Mouse (Mus musculus) urinary bladder, adult 2 months (tissue): Measurements from ENCODE around the gene Cd36. TPM values are rescaled to one million over a fixed set of nuclear protein-coding genes. Genes with fewer than 3 reads are reported as not detected.

ENCODE experiments used
- DNase-seq: peaks from one replicate; pipeline ENCODE4 v3.0.0; 2022; ENCODE audit warnings: low spot score
- polyA plus RNA-seq: library from polyadenylated mRNA; depleted of rRNA; stranded (reverse); fragments of >200 nt; gene quantifications from 2 replicates; pipeline ENCODE4 v1.2.3, GENCODE M21; 2012

Gene Cd36
- polyA plus RNA-seq, 1 experiment: 60.4 TPM

DNA sequence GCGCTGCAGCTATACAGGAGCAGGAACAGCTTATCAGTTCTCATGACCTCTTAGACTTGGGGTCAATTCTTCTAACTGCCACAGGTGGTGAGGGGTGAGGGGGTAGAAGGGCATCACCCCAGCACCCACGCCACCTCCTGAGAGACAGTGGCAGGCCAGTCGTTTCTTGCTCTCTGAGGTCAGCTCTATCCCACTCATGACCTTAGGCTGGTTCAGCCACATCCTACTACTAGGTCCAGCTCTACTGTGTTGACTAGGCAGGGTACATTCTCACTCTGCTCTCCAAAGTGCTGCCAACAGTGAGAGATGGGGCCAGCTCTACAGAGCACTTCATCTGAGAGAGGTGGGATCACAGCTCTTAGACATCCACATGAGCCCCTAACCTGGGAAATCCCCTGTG lies 30.2 kb downstream of the Cd36 start:
- no peak for DNase-seq

DNA sequence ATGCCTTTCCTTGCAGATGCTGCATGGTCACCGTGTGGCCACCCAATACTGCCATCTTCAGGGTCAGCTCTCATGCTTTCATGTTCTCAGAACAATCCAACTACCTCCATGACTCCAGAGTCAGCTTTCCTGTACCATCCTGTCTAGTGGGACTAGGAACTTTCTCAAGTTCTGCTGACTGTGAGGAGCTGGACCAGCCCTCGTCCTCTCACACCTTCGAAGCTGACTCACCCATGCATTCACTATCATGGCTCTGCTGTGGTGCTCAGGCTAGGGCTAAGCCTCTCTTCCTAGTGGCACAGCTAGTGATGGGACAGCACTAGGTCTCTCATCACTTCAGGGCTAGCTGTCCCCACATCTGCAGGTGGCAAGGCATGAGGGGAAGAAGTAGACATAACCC lies 30.7 kb downstream of the Cd36 start:
- no peak for DNase-seq

DNA sequence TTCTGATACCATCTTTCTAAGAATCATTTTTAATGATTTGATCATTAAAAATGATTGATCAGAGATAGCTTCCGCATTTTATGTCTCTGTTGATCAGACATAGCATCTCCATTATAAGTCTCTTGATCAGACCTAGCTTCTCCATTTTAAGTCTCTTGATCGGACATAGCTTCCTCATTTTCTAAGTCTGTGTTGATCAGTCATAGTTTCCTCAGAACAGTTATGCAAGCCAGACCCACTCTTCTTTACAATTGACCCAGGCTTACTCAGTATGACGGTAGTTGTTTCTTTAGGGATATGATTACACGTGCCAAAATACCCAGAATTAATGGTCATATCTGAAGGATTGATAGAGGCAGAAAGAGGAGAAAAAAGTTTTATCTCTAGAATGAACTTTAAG lies 31.3 kb downstream of the Cd36 start:
- no peak for DNase-seq

DNA sequence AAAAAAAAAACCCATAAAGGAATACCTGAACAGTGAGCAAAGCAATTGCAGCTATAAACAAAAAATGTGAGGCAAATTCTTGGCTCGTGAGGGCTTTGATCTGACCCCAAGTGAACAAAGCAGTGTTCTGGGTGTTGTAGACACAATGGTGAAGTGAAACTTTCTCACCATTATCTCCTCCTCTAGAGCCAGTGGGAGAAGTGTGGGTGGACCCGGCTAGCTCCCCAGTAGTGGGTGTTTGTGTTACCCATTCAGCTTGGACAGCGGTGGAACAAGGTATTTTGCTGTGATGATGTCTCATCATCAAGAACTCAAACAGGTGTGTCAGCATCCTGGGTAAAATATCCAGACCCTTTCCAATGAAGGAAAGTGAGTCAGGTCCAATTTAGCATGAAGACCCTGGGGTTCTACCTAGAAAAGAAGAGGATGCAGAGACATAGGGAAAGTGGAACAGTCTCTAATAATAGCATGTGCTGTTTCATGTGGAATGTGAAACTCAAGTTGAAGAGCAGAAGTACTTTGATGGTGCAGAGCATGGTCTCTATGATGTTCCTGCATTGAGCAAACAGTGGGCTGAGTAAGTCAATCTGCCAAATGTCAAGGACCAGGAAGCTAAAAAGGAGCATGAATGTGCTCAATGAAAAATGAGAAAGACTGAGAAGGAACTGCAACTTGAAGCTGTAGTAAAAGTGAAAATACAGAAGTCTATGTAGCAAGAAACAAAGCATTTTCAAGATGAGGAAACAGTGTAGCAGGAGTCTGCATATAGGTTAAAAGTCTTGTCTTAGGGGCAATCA lies 34.3 kb downstream of the Cd36 start:
- DNase-seq: no peak

DNA sequence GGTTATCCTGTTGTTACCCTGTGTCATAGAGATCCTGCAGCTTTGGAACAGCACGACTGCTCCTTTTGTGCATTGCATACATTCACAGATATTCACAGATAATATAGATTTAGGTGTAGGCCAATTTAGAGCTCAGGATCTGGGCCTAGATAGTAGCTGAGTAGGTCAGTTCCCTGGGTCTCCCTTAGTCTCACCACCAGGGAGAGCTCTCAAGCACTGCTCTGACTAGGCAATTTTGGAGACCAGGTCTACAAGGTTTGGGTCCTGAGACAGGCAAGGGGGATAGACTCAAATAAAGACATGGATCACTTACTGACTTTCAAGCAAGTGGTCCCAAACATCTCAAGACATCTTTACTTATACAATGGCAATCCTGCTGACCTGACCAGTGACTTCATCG lies 38.0 kb downstream of the Cd36 start:
- DNase-seq: no peak

DNA sequence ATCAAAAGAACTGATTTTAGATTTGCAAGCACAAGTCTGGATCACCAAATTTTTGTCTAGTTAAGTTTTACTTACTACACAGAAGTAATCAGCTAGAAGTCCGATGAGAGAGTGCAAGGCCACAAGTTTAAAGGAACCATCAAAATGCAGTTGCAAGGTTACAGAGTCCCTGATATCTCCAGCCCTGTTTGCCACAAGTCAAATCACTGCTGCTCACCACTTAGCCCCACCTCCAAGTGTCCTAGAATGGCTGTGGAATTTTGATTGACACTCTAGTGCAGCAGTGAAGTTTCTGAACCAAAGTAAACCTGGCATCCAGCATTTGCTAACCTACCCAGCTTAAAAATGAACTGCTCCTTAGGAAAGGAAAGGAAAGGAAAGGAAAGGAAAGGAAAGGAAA lies 39.0 kb downstream of the Cd36 start:
- DNase-seq: no peak

DNA sequence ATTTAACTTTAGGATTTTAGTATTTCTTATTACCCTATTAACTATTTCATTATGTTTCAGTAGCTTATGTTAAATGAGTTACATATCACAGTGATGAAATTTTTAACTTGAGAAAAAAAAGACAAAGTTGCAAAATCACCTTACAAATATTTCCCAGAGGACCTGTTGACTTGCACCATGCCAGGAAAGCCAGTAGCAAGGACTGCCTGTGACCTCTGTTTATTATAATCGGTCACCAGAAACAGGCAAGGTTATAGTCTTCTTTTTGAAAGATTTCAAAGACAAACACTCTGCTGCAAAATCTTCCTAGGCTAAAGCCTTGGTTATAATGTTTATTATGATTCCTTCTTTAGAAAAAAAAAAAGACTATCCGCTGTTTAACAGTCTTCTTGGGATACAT lies 39.9 kb downstream of the Cd36 start:
- no peak for DNase-seq

DNA sequence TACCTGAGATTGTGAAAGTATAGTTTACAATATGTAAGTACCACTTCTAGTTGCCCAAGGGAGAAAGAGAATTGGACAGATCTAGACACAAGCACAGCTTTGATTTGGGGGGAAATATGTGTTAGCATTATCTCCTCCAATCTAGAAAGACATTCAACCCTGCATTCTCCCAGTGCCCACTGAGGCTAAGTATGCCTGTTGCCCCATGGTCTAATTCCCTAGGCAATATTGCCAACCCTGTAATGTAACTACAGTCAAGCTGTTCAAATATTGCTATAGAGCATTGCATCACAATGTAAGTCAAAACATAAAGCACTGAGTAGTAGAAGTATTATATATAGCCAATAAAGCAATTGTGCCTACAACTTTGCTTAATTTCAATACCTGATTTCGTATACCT lies 40.3 kb downstream of the Cd36 start:
- no peak for DNase-seq

DNA sequence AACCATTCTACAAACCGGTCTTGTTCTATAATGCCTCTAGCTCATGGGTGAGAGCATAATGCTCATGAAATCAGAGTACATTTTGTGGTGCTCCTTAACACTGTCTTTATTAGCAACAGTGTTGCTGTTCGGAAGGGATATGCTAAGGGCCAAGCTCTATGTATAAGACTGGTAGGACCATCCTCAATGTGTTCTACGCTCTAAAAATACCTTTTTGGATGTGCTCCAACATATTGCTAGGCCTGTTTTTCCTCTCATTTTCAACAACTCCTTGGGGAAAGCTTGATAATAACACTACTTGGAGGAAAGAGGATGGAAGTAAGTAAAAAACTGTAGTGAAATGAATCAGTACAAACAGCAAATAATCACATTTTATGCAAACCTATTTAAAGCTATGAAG lies 44.7 kb downstream of the Cd36 start:
- DNase-seq: no peak

DNA sequence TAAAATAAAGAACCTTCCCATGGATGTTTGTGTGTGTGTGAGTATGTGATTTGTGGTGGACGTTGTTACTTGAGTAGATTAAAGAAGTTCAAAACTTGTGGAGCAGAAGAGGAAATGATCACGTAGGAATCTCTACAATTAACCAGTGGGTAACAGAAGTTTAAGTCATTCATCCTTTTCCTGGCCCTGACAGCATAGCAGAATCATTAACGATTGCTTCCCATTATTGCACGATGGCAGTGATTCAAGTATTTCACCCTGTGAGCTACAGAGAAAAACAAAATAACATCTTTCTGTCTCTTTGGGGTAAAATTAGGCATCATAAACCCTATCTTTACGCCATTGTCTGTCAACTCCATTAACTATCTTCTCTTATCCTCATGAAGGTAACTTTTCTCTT lies 45.3 kb downstream of the Cd36 start:
- no peak for DNase-seq

DNA sequence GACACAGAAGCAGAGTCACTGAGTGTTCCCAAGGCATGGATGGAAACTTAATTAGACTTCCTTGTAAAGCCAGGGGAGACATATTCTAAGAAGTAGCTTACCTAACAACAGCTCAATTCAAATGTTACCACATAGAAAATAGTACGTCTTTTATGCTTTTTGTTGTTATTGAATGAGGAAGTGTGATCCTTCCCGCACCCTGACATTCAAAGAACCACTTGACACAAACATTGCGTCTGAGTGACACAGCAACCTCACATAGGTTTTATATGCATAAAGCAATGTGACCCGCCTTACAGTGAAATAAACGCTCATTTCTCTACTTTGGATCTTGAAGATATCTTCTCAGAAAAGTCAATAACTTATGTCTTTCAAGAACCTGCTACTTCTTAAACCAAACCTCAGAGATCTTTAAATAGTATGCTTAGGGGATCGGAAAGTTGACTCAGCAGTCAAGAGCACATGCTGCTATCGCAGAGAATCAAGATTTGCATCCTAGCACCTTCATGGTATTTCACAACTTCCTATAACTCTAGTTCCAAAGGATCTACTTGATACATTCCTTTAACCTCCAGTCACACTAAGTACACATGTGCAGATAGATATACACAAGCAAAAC lies 46.4 kb downstream of the Cd36 start:
- DNase-seq: no peak

DNA sequence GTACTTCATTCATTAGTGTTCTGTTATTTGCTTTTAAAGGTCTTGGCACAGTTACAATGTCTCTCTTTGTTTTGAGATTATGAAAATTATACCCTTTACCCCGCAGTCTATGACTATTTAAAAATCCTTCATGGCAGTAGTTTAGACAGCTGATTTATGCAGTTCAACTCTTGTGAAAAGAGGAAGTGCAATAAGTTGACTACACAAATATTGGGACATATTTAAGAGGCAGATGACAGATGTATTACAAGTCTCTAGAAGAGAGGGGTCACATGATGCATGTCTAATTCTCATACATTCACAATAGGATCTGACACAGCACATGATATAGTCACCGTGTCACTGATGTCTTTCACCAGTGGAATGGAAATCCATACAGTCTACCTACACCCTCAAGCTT lies 49.1 kb downstream of the Cd36 start:
- no peak for DNase-seq

DNA sequence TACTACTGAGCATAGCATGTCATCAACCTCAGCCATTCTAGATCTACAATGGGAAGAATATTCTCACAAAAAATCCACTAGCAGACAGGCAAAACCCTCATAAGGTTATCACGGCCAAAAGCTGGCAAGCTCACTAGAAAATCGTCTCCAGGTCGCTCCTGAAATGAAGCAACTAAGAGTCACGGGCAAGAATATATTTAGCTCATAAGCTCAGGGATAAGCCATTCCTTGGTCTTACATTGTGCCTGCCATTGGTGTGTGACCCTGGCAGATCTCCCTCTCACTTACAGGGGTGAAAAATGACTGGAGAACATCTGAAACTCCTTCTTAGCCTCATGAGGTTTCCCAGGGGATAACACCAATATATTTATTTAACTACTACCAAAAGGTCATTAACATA lies 52.2 kb downstream of the Cd36 start:
- DNase-seq: no peak

DNA sequence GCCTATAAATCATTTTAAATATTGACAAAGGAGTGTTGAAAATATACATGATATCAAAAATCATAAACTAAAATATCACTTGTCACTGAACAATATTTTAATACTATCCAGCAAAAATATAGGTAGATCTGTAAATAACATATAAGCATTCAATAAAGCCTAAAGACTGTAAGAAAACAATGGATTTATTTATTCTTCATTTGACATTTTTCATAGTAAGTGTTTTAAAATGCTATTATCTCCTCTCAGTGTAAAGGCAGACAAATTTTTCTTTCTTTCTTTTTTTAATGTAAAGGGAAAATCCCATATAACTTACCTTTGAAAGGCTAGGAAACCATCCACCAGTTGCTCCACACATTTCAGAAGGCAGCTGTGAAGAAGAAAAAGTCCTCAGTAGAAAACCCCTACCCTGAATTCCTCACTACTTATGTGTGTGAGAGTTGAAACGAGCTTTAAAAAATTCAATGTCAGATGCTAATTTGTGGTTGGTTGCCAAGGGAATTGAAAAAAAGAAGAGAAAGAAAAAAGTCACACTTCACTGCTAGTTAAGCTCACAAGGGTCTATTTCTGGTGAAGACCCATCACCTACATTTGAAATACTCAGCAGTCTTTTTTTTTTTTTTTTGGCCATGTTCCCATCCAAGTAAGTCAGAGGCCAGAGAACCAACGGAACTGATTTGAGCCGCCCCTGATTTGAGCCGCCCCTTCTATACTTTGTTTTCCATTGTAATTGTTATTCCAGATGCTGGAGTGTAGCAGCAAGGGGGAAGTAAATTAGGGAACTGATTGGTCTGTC lies 53.1 kb downstream of the Cd36 start:
- DNase-seq: no peak

DNA sequence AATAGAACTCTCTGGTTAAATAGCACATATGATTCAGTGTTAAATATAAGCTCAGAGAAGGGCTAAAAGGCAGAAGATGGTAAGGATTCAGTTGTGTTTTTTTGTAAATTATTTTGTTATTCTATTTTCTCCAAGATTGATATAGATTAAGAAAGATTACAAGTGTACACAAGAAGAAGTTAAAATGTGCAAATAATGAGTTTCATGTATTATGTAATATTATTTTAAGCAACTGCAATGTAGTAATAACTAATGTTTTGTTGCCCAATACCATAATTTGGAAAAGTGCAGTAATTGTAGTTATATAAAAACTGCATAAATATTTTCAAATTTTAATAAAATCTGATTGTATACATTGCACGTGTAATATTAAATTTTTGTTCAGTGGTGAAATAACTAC lies 54.8 kb downstream of the Cd36 start:
- no peak for DNase-seq

DNA sequence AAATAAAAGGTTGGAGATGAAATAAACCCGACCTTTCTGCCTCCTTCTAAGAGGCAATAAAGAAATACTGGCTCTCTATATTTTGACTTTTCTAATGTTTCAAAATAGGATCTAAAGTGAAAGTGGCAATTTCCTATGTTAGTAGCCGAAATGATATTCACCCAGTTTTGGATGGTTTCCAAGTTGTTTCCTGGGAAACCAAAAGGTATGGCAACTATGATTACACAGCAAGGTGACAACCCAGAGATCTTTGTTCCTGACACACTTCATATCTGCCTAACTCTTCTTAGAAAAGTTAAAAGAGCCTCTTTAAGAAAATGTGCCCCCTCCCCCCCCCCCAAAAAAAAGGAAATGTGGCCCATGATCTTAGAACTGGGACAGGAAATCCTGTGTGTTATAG lies 58.1 kb downstream of the Cd36 start:
- DNase-seq: no peak

DNA sequence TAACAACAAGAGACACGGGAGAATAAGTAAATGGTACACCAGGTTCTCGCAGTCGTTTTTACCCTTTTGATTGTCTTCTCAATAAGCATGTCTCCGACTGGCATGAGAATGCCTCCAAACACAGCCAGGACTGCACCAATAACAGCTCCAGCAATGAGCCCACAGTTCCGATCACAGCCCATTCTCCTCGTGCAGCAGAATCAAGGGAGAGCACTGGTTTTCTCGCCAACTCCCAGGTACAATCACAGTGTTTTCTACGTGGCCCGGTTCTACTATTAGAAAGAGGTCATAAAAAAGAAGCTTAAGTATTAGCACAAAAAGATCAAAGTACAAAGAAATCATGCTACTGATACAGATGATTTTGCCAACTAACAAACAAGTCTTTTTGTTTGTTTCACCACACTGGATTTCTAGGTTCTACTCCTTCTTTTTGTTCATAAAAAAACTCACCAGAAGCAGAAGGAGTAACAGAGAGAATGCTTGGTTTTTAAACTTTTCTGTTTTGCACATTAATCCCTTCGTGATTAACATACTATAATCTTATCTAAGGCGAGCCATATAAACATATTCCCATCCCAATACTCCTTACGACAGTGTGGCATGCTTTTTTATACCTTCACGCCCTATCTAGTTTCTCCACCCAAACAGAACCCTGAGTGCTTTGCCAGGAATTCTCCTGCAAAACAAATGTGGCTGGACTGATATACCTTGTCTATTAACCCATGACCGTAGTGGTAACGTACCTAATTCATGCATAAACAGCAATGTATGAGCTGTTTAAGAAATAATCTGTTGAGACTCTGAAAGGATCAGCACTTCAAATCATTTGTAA lies 59.7 kb downstream of the Cd36 start:
- DNase-seq: no peak

DNA sequence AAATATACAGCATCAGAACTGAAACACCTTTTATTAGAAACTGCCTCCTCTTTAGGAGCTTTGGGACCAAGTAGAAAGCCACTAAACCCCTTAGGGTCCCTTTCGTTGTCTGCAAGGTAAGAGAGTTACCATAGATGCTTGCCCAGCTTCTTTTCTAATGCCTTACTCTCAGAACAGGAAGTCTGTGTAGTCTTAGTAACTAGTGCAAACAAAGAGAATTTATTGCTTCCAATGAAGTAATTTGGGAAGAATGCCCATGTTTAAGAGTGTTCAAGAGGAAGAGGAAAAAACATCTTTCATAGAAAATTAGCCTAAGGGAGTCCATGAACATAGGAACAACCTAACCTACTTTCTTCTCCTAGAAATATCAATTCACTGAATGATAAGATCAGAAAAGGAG lies 67.2 kb downstream of the Cd36 start:
- no peak for DNase-seq

DNA sequence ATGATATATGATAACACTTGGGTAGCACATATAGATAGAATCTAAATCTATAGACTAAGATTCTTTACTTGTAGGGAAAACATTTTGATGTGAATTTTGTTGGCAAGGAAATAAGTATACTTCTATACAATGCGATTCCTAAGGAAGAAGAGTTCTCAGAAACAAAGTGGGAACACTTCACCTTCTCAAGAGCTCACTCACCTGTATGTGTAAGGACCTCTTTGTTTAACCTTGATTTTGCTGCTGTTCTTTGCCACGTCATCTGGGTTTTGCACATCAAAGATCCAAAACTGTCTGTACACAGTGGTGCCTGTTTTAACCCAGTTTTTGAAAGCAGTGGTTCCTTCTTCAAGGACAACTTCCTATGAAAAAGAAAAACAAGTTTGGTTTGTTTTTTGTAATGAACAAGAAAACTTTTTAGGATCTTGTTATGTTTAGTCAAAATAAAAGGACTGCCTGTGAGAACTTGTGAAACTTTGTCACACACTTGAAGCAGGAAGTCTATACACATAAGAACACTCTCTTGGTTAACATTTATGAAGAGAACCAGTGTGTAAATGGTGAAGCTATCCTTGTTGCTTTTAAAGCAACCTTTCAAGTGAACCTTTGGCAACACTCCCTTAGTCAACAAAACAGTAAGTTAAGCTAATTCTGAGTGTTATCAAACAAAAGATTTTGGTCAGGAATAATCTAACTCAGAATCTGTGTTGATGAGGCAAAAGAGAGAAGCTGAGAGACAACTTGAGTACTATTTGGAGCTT lies 68.2 kb downstream of the Cd36 start:
- DNase-seq: no peak

DNA sequence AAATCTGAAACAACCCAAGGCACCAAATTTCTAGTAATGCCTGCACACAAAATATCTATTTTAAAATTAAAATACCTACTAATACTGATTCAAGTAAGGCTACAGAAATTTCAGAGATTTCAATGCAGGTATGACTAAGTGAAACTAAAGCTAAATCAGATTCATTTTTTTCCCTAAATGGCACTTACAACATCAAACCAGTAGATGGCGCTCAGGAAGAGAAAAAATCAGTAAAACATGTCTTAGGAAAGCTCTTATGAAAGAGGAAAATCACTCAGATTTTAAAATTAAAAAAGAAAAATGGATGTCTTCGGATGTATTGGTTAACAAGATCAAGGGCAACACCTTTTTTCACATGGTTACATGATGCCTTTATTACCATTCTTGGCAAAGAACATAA lies 72.4 kb downstream of the Cd36 start:
- DNase-seq: no peak

DNA sequence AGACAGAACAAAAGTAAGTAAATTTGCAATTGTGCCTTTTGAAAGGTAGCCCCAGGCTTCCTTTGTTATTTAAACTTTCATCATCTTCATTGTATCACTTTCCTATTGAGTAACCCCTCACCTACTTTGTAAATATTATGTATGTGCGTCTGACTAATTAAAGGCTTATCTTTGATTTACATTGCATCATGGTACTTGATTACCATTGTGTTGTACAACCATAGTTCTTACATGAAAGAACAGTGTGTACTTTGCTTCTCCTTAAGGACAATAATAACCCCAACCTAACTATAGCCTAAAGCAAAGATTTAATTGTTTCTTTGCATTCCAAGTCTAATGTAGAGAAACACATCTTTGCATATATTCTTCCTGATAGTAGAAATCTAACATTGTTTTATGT lies 78.3 kb downstream of the Cd36 start:
- no peak for DNase-seq
